Mouse (Mus musculus) forebrain, postnatal 0 days (tissue): ENCODE results near the gene Grm4. TPM values are rescaled to one million over a fixed set of nuclear protein-coding genes. Genes with fewer than 3 reads are reported as not detected.

Source experiments
- ATAC-seq: fragments of 200-750 bp; cut with Nextera tagmentation; 2 replicates; pipeline ENCODE4 v1.8.0; 2017; ENCODE audit warnings: mild to moderate bottlenecking, moderate library complexity
- DNase-seq: peaks from one replicate; pipeline ENCODE4 v3.0.0-alpha.2; 2015
- H3K27ac ChIP-seq: fragments of 300-500 bp; sonication (generic); 2 replicates; pipeline ENCODE4 v1.5.1; 2014; ENCODE audit warnings: low read depth, mild to moderate bottlenecking, antibody characterized with exemption, low read length, moderate library complexity, mixed read lengths
- H3K27me3 ChIP-seq: fragments of 300-500 bp; sonication (generic); 2 replicates; pipeline ENCODE4 v1.6.1; 2014; ENCODE audit warnings: mild to moderate bottlenecking, low read length, mixed read lengths; ENCODE audit not compliant: insufficient read depth
- H3K36me3 ChIP-seq: fragments of 300-500 bp; sonication (generic); 2 replicates; pipeline ENCODE4 v1.6.1; 2014; ENCODE audit warnings: mild to moderate bottlenecking, moderate library complexity; ENCODE audit not compliant: insufficient read depth
- H3K4me1 ChIP-seq: fragments of 300-500 bp; sonication (generic); 2 replicates; pipeline ENCODE4 v1.6.1; 2014; ENCODE audit warnings: antibody characterized with exemption; ENCODE audit not compliant: insufficient read depth
- H3K4me2 ChIP-seq: fragments of 300-500 bp; sonication (generic); 2 replicates; pipeline ENCODE4 v1.6.1; 2014; ENCODE audit warnings: low read depth, mild to moderate bottlenecking, moderate library complexity
- H3K4me3 ChIP-seq: fragments of 300-500 bp; sonication (generic); 2 replicates; pipeline ENCODE4 v1.5.1; 2014; ENCODE audit warnings: low read depth, low read length, mixed read lengths
- H3K9ac ChIP-seq: fragments of 300-500 bp; sonication (generic); 2 replicates; pipeline ENCODE4 v1.6.1; 2014; ENCODE audit warnings: mild to moderate bottlenecking
- H3K9me3 ChIP-seq: fragments of 300-500 bp; sonication (generic); 2 replicates; pipeline ENCODE4 v1.6.1; 2016; ENCODE audit warnings: low read length
- CTCF ChIP-seq: sonication (generic); IDR thresholded peaks from 2 replicates; pipeline ENCODE4 v1.5.1; 2016; ENCODE audit warnings: antibody characterized with exemption, control low read depth, low read depth
- WGBS: fragments of 180-500 bp; shearing (Covaris S2); extraction: QIAGEN DNeasy Blood & Tissue Kit; methylation state at CpG from one replicate; pipeline ENCODE4 v1.1.7; 2014; 5-methylcytosine and 5-hydroxymethylcytosine counted together
- polyA plus RNA-seq: library from polyadenylated mRNA; unstranded; fragments of >200 nt; fragmentation: Nextera tagmentation; extraction: Ambion mirVana; gene quantifications from 2 replicates; pipeline ENCODE4 v1.2.1, GENCODE M21; 2015
- total RNA-seq: library from RNA; depleted of rRNA; stranded (reverse); fragments of >200 nt; gene quantifications from 2 replicates; pipeline ENCODE4 v1.2.3, GENCODE M21; 2014

Gene Grm4
- total and polyA plus RNA-seq, 2 experiments from 2014 or later: 5.5 to 14.5 TPM

DNA sequence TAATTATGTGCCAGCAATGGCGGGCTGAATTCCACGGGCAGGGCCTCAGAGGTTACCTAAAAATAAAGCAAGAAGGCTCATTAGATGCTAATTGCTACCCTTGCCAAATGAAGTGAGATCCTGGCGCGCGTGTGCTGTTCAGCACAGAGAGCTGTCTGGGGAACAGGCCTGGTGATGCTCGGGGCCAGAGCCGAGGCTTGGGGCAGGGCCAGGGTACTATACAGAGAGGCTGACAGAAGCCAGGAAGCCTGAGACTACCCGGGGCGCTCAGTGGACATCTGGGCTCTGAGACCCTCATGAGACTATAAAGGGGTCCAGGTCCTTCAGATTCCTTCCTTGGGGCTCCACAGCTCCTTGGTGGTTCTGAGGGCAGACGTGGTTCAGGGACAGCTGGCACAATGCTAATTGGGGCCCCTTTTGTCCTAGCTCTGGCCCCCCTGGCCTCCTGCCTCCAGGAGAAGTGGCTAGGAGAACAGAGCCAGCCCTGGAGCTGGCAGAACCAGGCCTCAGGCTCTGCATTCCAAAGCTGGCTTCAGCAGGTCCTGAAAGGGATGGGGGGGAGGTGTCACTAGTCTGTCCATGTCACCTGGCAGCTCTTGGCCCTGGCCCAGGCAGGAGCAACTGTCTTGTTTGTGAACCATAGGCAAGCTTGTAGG, 98.3 kb downstream of the Grm4 start:
- ATAC-seq: peak; percentile 91
- DNase-seq: peak; percentile 83
- no peak overlapping the region for H3K4me3 ChIP-seq
- H3K27me3 ChIP-seq: 0 out of 2 replicates have a peak, but pooled peaks cover 3% of the 10 kb centered on the region
- 7% methylated on average over 10 of the region's 10 CpGs for WGBS
- H3K36me3 ChIP-seq: no peaks in the 10 kb centered on the region
- H3K4me1 ChIP-seq: peaks cover 12% of the 10 kb centered on the region
- 0 out of 2 replicates have a peak, but pooled peaks cover 2% of the 10 kb centered on the region for H3K9me3 ChIP-seq
- no peak for TF ChIP-seq CTCF
- peak overlapping the region; percentile 18; the same call in 1 of the 2 replicates for H3K9ac ChIP-seq
- peak overlapping the region; percentile 57 for H3K27ac ChIP-seq
- H3K4me2 ChIP-seq: 0 out of 2 replicates have a peak overlapping the region, but pooled peaks have one; percentile 5

DNA sequence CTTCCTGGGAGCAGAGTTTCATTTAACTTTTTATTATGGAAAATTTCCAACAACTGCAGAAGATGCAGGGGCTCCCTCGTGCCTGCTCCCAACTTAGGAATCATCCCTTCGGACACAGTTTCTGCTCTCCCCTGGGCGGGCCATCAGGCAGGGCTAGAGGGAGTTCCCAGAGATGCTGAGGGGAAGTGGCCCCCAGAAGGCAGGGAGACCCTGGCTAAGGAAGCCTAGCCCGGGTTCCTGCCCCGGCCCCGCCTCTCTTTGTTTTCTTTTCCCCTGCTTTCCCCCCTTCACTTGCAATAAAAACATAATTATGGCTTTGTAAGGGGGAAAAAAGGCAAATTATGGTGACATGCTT, 98.9 kb downstream of the Grm4 start:
- no peaks in the 10 kb centered on the region for H3K36me3 ChIP-seq
- 0 out of 2 replicates have a peak, but pooled peaks cover 3% of the 10 kb centered on the region for H3K27me3 ChIP-seq
- peaks cover 12% of the 10 kb centered on the region for H3K4me1 ChIP-seq
- TF ChIP-seq CTCF: no peak
- 5% methylated on average over 6 of the region's 6 CpGs for WGBS
- peak; percentile 61 for ATAC-seq
- DNase-seq: no peak
- peak overlapping the region; percentile 57; the same call in 1 of the 2 replicates for H3K27ac ChIP-seq
- H3K4me2 ChIP-seq: peak overlapping the region; percentile 5; the same call in 1 of the 2 replicates
- H3K9me3 ChIP-seq: no peaks in the 10 kb centered on the region
- no peak overlapping the region for H3K9ac ChIP-seq
- no peak overlapping the region for H3K4me3 ChIP-seq

DNA sequence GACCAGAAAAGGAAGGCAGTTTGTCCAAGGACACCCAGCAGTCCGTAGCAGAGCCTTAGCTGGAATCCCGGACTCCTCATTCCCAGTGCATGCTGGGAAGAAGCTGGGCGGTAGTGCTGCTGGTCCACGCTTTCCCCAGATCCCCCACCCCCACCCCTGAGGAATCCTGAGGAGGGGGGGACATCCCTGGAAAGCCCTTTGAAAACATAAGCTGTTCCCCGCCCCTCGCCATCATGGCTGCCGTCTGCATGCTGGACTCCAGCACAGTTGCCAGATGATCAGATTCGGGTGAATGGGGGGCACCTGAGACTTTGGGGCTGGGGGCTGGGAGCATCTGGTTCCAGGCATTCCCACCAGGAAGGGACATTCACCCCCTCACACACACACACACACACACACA, 99.4 kb downstream of the Grm4 start:
- ATAC-seq: no peak
- no peak for TF ChIP-seq CTCF
- H3K4me3 ChIP-seq: no peak overlapping the region
- H3K4me1 ChIP-seq: peaks cover 12% of the 10 kb centered on the region
- H3K27me3 ChIP-seq: 0 out of 2 replicates have a peak, but pooled peaks cover 3% of the 10 kb centered on the region
- no peak overlapping the region for H3K27ac ChIP-seq
- 14% methylated on average over 8 of the region's 8 CpGs for WGBS
- H3K9ac ChIP-seq: no peak overlapping the region
- no peak for DNase-seq
- H3K36me3 ChIP-seq: no peaks in the 10 kb centered on the region
- no peak overlapping the region; the same call in 1 of the 2 replicates for H3K4me2 ChIP-seq
- no peaks in the 10 kb centered on the region for H3K9me3 ChIP-seq

DNA sequence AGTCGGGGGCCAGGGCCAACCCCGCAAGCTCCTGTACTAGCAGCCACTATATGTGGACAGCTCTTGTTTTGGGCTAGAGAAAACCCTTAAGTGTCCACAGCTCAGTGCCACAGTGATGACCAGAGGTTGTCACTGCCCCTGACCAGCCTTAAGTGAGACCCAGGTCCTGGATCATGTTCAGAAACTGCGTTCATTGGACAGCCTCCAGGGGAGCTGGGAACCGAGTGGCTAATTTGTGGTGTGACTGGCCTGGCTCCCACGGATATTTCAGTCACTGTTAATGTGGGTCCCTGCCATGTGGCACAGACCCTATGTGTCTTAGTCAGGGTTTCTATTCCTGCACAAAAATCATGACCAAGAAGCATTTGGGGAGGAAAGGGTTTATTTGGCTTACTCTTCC, 112.2 kb downstream of the Grm4 start:
- Histone ChIP-seq H3K36me3 (no peaks in the 10 kb centered on the region), H3K4me1 (no peaks in the 10 kb centered on the region), H3K27ac (no peak overlapping the region), H3K9ac (no peak overlapping the region), H3K9me3 (no peaks in the 10 kb centered on the region), H3K4me2 (no peak overlapping the region), H3K4me3 (no peak overlapping the region), H3K27me3 (no peaks in the 10 kb centered on the region)
- no peak for TF ChIP-seq CTCF
- WGBS: 70% methylated on average over 5 of the region's 5 CpGs
- DNase-seq (no peak), ATAC-seq (no peak)

DNA sequence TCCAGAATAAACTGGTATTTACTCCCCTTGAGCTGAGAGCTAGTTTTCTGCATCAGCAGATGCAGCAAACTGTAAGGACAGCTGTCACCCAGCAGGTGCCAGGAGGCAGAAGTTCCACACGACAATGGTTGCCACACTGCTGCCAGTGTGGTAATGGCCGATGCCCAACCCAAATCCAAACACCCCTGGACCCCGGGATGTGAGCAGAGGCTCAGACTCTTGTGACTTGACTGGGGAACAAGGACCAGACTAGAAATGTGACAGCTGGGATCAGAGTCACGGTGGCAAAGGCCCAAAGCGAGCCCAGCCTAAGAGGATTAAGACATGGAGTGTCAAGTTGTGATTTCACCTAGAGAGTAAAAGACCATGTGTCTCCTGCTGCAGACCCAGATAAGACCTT, 112.7 kb downstream of the Grm4 start:
- H3K9me3 ChIP-seq: no peaks in the 10 kb centered on the region
- ATAC-seq: no peak
- H3K9ac ChIP-seq: no peak overlapping the region
- no peaks in the 10 kb centered on the region for H3K36me3 ChIP-seq
- DNase-seq: no peak
- no peaks in the 10 kb centered on the region for H3K4me1 ChIP-seq
- TF ChIP-seq CTCF: no peak
- no peak overlapping the region for H3K4me2 ChIP-seq
- WGBS: 39% methylated on average over 5 of the region's 5 CpGs
- H3K4me3 ChIP-seq: no peak overlapping the region
- no peak overlapping the region for H3K27ac ChIP-seq
- no peaks in the 10 kb centered on the region for H3K27me3 ChIP-seq

DNA sequence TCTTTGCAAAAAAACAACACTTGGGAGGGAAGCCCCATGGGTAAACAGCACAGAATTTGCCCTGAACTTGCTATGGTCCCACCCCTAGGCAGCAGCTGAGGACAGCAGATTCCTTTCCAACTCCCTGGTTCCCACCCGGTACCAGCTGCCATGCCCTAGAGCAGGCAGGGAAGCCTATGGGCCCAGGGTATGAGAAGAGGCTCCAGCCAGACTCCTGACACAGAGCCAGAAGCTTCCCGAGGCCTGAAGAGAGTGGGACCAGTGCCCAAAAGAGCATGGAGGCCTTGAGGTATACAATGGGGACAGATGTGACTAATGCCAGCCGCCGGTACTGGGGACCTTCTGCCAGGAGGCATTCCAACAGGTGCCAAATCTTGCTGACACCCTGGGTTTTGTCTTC, 114.2 kb downstream of the Grm4 start:
- no peak overlapping the region for H3K4me3 ChIP-seq
- no peak overlapping the region for H3K9ac ChIP-seq
- H3K27me3 ChIP-seq: no peaks in the 10 kb centered on the region
- WGBS: 28% methylated on average over 4 of the region's 4 CpGs
- no peaks in the 10 kb centered on the region for H3K36me3 ChIP-seq
- H3K9me3 ChIP-seq: no peaks in the 10 kb centered on the region
- H3K27ac ChIP-seq: no peak overlapping the region
- TF ChIP-seq CTCF: no peak
- no peak for DNase-seq
- H3K4me2 ChIP-seq: no peak overlapping the region
- ATAC-seq: peak; percentile 27; the same call in 1 of the 2 replicates
- H3K4me1 ChIP-seq: no peaks in the 10 kb centered on the region

DNA sequence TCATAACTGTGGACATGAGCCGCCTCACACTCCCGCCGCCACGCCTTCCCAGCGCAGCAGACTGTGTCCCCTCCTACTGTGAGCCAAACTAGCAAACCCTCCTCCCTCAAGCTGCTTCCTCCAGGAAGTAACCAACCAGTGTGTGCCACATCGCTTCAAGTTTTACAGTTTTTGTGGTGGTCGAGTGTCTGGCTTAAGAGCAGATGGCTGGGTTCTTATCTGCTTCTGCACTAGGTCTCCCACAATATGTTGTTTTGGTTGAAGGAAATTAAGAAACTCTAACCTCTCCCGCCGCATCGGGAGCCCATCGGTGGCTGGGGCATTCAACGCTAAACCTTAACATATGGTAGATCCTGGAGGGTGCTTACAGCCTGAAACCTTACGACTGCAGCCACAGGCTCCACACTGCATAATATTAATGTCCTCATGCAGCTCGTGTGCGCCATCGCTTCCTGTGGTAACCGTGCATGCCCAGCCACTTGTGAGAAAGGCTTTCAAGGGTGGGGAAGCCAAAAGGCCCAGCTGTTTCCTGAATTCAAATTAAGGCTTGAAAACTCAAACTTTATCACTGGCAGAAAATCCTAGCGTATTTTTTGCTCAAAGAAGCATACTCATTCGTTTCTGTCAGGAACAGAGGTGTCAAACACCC, 115.7 kb downstream of the Grm4 start:
- H3K27me3 ChIP-seq: no peaks in the 10 kb centered on the region
- no peaks in the 10 kb centered on the region for H3K4me1 ChIP-seq
- ATAC-seq (no peak), DNase-seq (no peak)
- H3K4me2 ChIP-seq: no peak overlapping the region
- H3K4me3 ChIP-seq: no peak overlapping the region
- TF ChIP-seq CTCF: no peak
- no peak overlapping the region for H3K9ac ChIP-seq
- no peaks in the 10 kb centered on the region for H3K9me3 ChIP-seq
- WGBS: 71% methylated on average over 19 of the region's 19 CpGs
- no peaks in the 10 kb centered on the region for H3K36me3 ChIP-seq
- no peak overlapping the region for H3K27ac ChIP-seq
